Mouse (Mus musculus): ENCODE data around the gene Dph5.

- TF ChIP-seq CTCF (IDR thresholded peaks at IDR 0.05; ENCODE audit: low read depth) (no peak), EP300 (IDR thresholded peaks at IDR 0.05; ENCODE audit: low read depth) (no peak)
Observed at GRCm38 (mm10) chr3:115884086-115884485, 3.6 kb upstream of the Dph5 start.

Data from liver, embryonic 14.5 days (tissue).